Mouse (Mus musculus): ENCODE measurements around the gene Dglucy. TPM values are rescaled to one million over a fixed set of nuclear protein-coding genes. Genes with fewer than 3 reads are reported as not detected.

Gene Dglucy
- polyA plus RNA-seq, 1 experiment from 2014 or later: 2.6 TPM

GRCm38 (mm10) chr12:100871234-100871633 is 92.4 kb downstream of the Dglucy start:
- Histone ChIP-seq H3K27me3 (ENCODE audit: control insufficient read depth, insufficient read depth, low read length) (no peaks in the 10 kb centered on the region), H3K27ac (ENCODE audit: low read length) (no peak overlapping the region), H3K4me1 (ENCODE audit: control insufficient read depth, insufficient read depth, low read length) (no peaks in the 10 kb centered on the region), H3K4me3 (ENCODE audit: low read depth, low read length) (no peak overlapping the region), H3K4me2 (replicated peaks; ENCODE audit: low read depth, low read length) (no peak overlapping the region), H3K9me3 (ENCODE audit: control insufficient read depth, low read depth, low read length) (peaks cover 3% of the 10 kb centered on the region; the same call in 1 of the 2 replicates), H3K9ac (replicated peaks; ENCODE audit: low read depth, low read length) (no peak overlapping the region), H3K36me3 (ENCODE audit: control insufficient read depth, insufficient read depth, low read length) (no peaks in the 10 kb centered on the region)
- 93% methylated on average over 6 of the region's 6 CpGs for WGBS
- ATAC-seq (ENCODE audit: insufficient number of reproducible peaks, insufficient read depth, low FRiP score, low read depth): no peak

- Histone ChIP-seq H3K27ac (ENCODE audit: low read length) (no peak overlapping the region), H3K36me3 (ENCODE audit: control insufficient read depth, insufficient read depth, low read length) (no peaks in the 10 kb centered on the region), H3K27me3 (ENCODE audit: control insufficient read depth, insufficient read depth, low read length) (no peaks in the 10 kb centered on the region), H3K4me2 (replicated peaks; ENCODE audit: low read depth, low read length) (no peak overlapping the region), H3K4me3 (ENCODE audit: low read depth, low read length) (no peak overlapping the region), H3K4me1 (ENCODE audit: control insufficient read depth, insufficient read depth, low read length) (no peaks in the 10 kb centered on the region), H3K9me3 (ENCODE audit: control insufficient read depth, low read depth, low read length) (peaks cover 3% of the 10 kb centered on the region; the same call in 1 of the 2 replicates), H3K9ac (replicated peaks; ENCODE audit: low read depth, low read length) (no peak overlapping the region)
- ATAC-seq (ENCODE audit: insufficient number of reproducible peaks, insufficient read depth, low FRiP score, low read depth): no peak
- 81% methylated on average over 2 of the region's 2 CpGs for WGBS
Measured at GRCm38 (mm10) chr12:100871841-100872240, 93.0 kb downstream of the Dglucy start.

GRCm38 (mm10) chr12:100873612-100874011 is 94.8 kb downstream of the Dglucy start:
- no peak for ATAC-seq (ENCODE audit: insufficient number of reproducible peaks, insufficient read depth, low FRiP score, low read depth)
- no peaks in the 10 kb centered on the region for H3K36me3 ChIP-seq (ENCODE audit: control insufficient read depth, insufficient read depth, low read length)
- peaks cover 3% of the 10 kb centered on the region; the same call in 1 of the 2 replicates for H3K9me3 ChIP-seq (ENCODE audit: control insufficient read depth, low read depth, low read length)
- H3K4me2 ChIP-seq (replicated peaks; ENCODE audit: low read depth, low read length): no peak overlapping the region
- no peaks in the 10 kb centered on the region for H3K4me1 ChIP-seq (ENCODE audit: control insufficient read depth, insufficient read depth, low read length)
- no peak overlapping the region for H3K27ac ChIP-seq (ENCODE audit: low read length)
- no peak overlapping the region for H3K4me3 ChIP-seq (ENCODE audit: low read depth, low read length)
- WGBS: 78% methylated on average over 3 of the region's 3 CpGs
- H3K9ac ChIP-seq (replicated peaks; ENCODE audit: low read depth, low read length): no peak overlapping the region
- H3K27me3 ChIP-seq (ENCODE audit: control insufficient read depth, insufficient read depth, low read length): no peaks in the 10 kb centered on the region

GRCm38 (mm10) chr12:100875553-100875952 is 96.7 kb downstream of the Dglucy start:
- Histone ChIP-seq H3K4me1 (ENCODE audit: control insufficient read depth, insufficient read depth, low read length) (no peaks in the 10 kb centered on the region), H3K4me3 (ENCODE audit: low read depth, low read length) (no peak overlapping the region), H3K9ac (replicated peaks; ENCODE audit: low read depth, low read length) (no peak overlapping the region), H3K4me2 (replicated peaks; ENCODE audit: low read depth, low read length) (no peak overlapping the region), H3K27me3 (ENCODE audit: control insufficient read depth, insufficient read depth, low read length) (no peaks in the 10 kb centered on the region), H3K9me3 (ENCODE audit: control insufficient read depth, low read depth, low read length) (no peaks in the 10 kb centered on the region), H3K36me3 (ENCODE audit: control insufficient read depth, insufficient read depth, low read length) (no peaks in the 10 kb centered on the region), H3K27ac (ENCODE audit: low read length) (no peak overlapping the region)
- 47% methylated on average over 3 of the region's 3 CpGs for WGBS
- no peak for ATAC-seq (ENCODE audit: insufficient number of reproducible peaks, insufficient read depth, low FRiP score, low read depth)

- WGBS: 67% methylated on average over 5 of the region's 6 CpGs
Measured at GRCm38 (mm10) chr12:100875960-100876359, 97.1 kb downstream of the Dglucy start.

GRCm38 (mm10) chr12:100877936-100878335 is 99.1 kb downstream of the Dglucy start:
- Histone ChIP-seq H3K9me3 (ENCODE audit: control insufficient read depth, low read depth, low read length) (no peaks in the 10 kb centered on the region), H3K4me2 (replicated peaks; ENCODE audit: low read depth, low read length) (no peak overlapping the region), H3K27me3 (ENCODE audit: control insufficient read depth, insufficient read depth, low read length) (no peaks in the 10 kb centered on the region), H3K27ac (ENCODE audit: low read length) (no peak overlapping the region), H3K4me3 (ENCODE audit: low read depth, low read length) (no peak overlapping the region), H3K9ac (replicated peaks; ENCODE audit: low read depth, low read length) (no peak overlapping the region), H3K36me3 (ENCODE audit: control insufficient read depth, insufficient read depth, low read length) (no peaks in the 10 kb centered on the region), H3K4me1 (ENCODE audit: control insufficient read depth, insufficient read depth, low read length) (no peaks in the 10 kb centered on the region)
- ATAC-seq (ENCODE audit: insufficient number of reproducible peaks, insufficient read depth, low FRiP score, low read depth): no peak
- 77% methylated on average over 6 of the region's 6 CpGs for WGBS

More at GRCm38 (mm10) chr12:100875960-100876359, 97.1 kb downstream of the Dglucy start:
- no peaks in the 10 kb centered on the region for H3K36me3 ChIP-seq (ENCODE audit: control insufficient read depth, insufficient read depth, low read length)
- H3K4me2 ChIP-seq (replicated peaks; ENCODE audit: low read depth, low read length): no peak overlapping the region
- H3K9ac ChIP-seq (replicated peaks; ENCODE audit: low read depth, low read length): no peak overlapping the region
- no peak overlapping the region for H3K4me3 ChIP-seq (ENCODE audit: low read depth, low read length)
- H3K4me1 ChIP-seq (ENCODE audit: control insufficient read depth, insufficient read depth, low read length): no peaks in the 10 kb centered on the region
- no peak overlapping the region for H3K27ac ChIP-seq (ENCODE audit: low read length)
- H3K9me3 ChIP-seq (ENCODE audit: control insufficient read depth, low read depth, low read length): no peaks in the 10 kb centered on the region
- ATAC-seq (ENCODE audit: insufficient number of reproducible peaks, insufficient read depth, low FRiP score, low read depth): no peak
- H3K27me3 ChIP-seq (ENCODE audit: control insufficient read depth, insufficient read depth, low read length): no peaks in the 10 kb centered on the region

GRCm38 (mm10) chr12:100878556-100878955 is 99.7 kb downstream of the Dglucy start:
- Histone ChIP-seq H3K27ac (ENCODE audit: low read length) (no peak overlapping the region), H3K4me2 (replicated peaks; ENCODE audit: low read depth, low read length) (no peak overlapping the region), H3K9me3 (ENCODE audit: control insufficient read depth, low read depth, low read length) (no peaks in the 10 kb centered on the region), H3K4me1 (ENCODE audit: control insufficient read depth, insufficient read depth, low read length) (0 out of 2 replicates have a peak, but pooled peaks cover under 1% of the 10 kb centered on the region), H3K4me3 (ENCODE audit: low read depth, low read length) (no peak overlapping the region), H3K36me3 (ENCODE audit: control insufficient read depth, insufficient read depth, low read length) (no peaks in the 10 kb centered on the region), H3K27me3 (ENCODE audit: control insufficient read depth, insufficient read depth, low read length) (no peaks in the 10 kb centered on the region), H3K9ac (replicated peaks; ENCODE audit: low read depth, low read length) (no peak overlapping the region)
- 89% methylated on average over 16 of the region's 16 CpGs for WGBS
- no peak for ATAC-seq (ENCODE audit: insufficient number of reproducible peaks, insufficient read depth, low FRiP score, low read depth)

GRCm38 (mm10) chr12:100883168-100883567 is 104.3 kb downstream of the Dglucy start:
- H3K4me3 ChIP-seq (ENCODE audit: low read depth, low read length): no peak overlapping the region
- no peaks in the 10 kb centered on the region for H3K9me3 ChIP-seq (ENCODE audit: control insufficient read depth, low read depth, low read length)
- H3K9ac ChIP-seq (replicated peaks; ENCODE audit: low read depth, low read length): no peak overlapping the region
- H3K36me3 ChIP-seq (ENCODE audit: control insufficient read depth, insufficient read depth, low read length): no peaks in the 10 kb centered on the region
- ATAC-seq (ENCODE audit: insufficient number of reproducible peaks, insufficient read depth, low FRiP score, low read depth): no peak
- no peaks in the 10 kb centered on the region for H3K27me3 ChIP-seq (ENCODE audit: control insufficient read depth, insufficient read depth, low read length)
- no peak overlapping the region for H3K27ac ChIP-seq (ENCODE audit: low read length)
- H3K4me1 ChIP-seq (ENCODE audit: control insufficient read depth, insufficient read depth, low read length): 0 out of 2 replicates have a peak, but pooled peaks cover 3% of the 10 kb centered on the region
- H3K4me2 ChIP-seq (replicated peaks; ENCODE audit: low read depth, low read length): no peak overlapping the region
- WGBS: 45% methylated on average over 7 of the region's 7 CpGs

- WGBS: 86% methylated on average over 3 of the region's 3 CpGs
- H3K36me3 ChIP-seq (ENCODE audit: control insufficient read depth, insufficient read depth, low read length): no peaks in the 10 kb centered on the region
- 0 out of 2 replicates have a peak, but pooled peaks cover 3% of the 10 kb centered on the region for H3K4me1 ChIP-seq (ENCODE audit: control insufficient read depth, insufficient read depth, low read length)
- H3K9me3 ChIP-seq (ENCODE audit: control insufficient read depth, low read depth, low read length): no peaks in the 10 kb centered on the region
- H3K27ac ChIP-seq (ENCODE audit: low read length): no peak overlapping the region
- ATAC-seq (ENCODE audit: insufficient number of reproducible peaks, insufficient read depth, low FRiP score, low read depth): no peak
- no peaks in the 10 kb centered on the region for H3K27me3 ChIP-seq (ENCODE audit: control insufficient read depth, insufficient read depth, low read length)
- no peak overlapping the region for H3K9ac ChIP-seq (replicated peaks; ENCODE audit: low read depth, low read length)
- H3K4me3 ChIP-seq (ENCODE audit: low read depth, low read length): no peak overlapping the region
- H3K4me2 ChIP-seq (replicated peaks; ENCODE audit: low read depth, low read length): no peak overlapping the region
Measured at GRCm38 (mm10) chr12:100885585-100885984, 106.7 kb downstream of the Dglucy start.
